Comparison of ENCODE assay signal across 15 mouse cellular contexts in the genomic region with DNA sequence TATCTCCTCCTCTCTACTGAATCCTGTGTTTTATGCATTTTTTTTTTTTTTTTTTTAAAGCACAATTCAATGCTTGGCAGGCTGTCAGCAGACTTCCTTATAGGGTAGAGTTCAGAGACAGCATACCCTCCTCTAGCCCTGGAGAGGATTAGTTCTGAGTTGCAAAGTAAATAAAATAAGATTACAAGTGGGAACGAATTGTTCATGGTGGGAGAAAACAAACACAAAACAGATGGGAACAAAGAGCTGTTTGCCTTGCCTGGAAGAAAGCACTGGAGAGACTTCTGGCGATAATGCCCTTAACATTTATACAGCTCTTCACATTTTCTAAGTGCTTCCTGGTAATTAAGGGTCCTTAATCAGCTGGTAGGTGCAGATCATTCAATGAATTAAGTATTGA.
DNase-seq lines count a peak whose midpoint lies in the region; ATAC-seq and TF ChIP-seq lines count a peak whose summit lies in the region.
"Had no signal": no experiment of that assay in that cellular context is flagged by ENCODE, and none has a peak within 500 bp of the region (broad histone marks: within the 10 kb centered on the region; RNA-seq: fewer than 3 reads in every experiment).

No protein-coding gene starts in this region.

- TF ChIP-seq POLR2A in heart, adult 2 months (IDR thresholded peaks at IDR 0.05; ENCODE audit: insufficient read depth, low read depth, low read length), result no peak
- no peak for TF ChIP-seq POLR2A in lung, adult 2 months (IDR thresholded peaks at IDR 0.05; ENCODE audit: borderline replicate concordance, extremely low read depth, low read depth, low read length)

- no peaks in the 10 kb centered on the region for H3K27me3 ChIP-seq in heart, embryonic 12.5 days (replicated peaks)
- H3K27me3 ChIP-seq in heart, adult 2 months (ENCODE audit: control insufficient read depth, insufficient read depth, low read length), result no peaks in the 10 kb centered on the region
- H3K27me3 ChIP-seq in lung, embryonic 14.5 days (ENCODE audit: insufficient read depth, low read length), result no peaks in the 10 kb centered on the region
- H3K27me3 ChIP-seq in intestine, embryonic 16.5 days (replicated peaks; ENCODE audit: control insufficient read depth, insufficient read depth, low read length), result no peaks in the 10 kb centered on the region
- H3K27me3 ChIP-seq in stomach, embryonic 15.5 days (replicated peaks), result no peaks in the 10 kb centered on the region
- H3K27me3 ChIP-seq: liver, embryonic 13.5 days had no signal

- no peaks in the 10 kb centered on the region for H3K36me3 ChIP-seq in heart, embryonic 12.5 days
- no peaks in the 10 kb centered on the region for H3K36me3 ChIP-seq in heart, adult 2 months (ENCODE audit: control insufficient read depth, insufficient read depth, low read length)
- no peaks in the 10 kb centered on the region for H3K36me3 ChIP-seq in lung, embryonic 14.5 days (ENCODE audit: insufficient read depth)
- H3K36me3 ChIP-seq in intestine, embryonic 16.5 days (ENCODE audit: control insufficient read depth, insufficient read depth, low read length), result no peaks in the 10 kb centered on the region
- H3K36me3 ChIP-seq in stomach, embryonic 15.5 days, result no peaks in the 10 kb centered on the region
- H3K36me3 ChIP-seq: G1E; liver, embryonic 13.5 days had no signal

- no peaks in the 10 kb centered on the region for H3K9me3 ChIP-seq in heart, embryonic 12.5 days (replicated peaks)
- no peaks in the 10 kb centered on the region for H3K9me3 ChIP-seq in lung, embryonic 14.5 days (ENCODE audit: low read depth, low read length)
- H3K9me3 ChIP-seq in intestine, embryonic 16.5 days (ENCODE audit: control insufficient read depth, low read length), result no peaks in the 10 kb centered on the region
- H3K9me3 ChIP-seq in stomach, embryonic 15.5 days, result no peaks in the 10 kb centered on the region
- H3K9me3 ChIP-seq: liver, embryonic 13.5 days had no signal

- no peaks in the 10 kb centered on the region for H3K79me2 ChIP-seq in heart, adult 2 months (replicated peaks; ENCODE audit: control insufficient read depth, insufficient read depth, low read length)

- H3K4me1 ChIP-seq in heart, embryonic 12.5 days (replicated peaks), result no peaks in the 10 kb centered on the region
- no peaks in the 10 kb centered on the region for H3K4me1 ChIP-seq in heart, adult 2 months (ENCODE audit: control insufficient read depth, insufficient read depth, low read length)
- no peaks in the 10 kb centered on the region for H3K4me1 ChIP-seq in lung, embryonic 14.5 days (ENCODE audit: insufficient read depth)
- no peaks in the 10 kb centered on the region for H3K4me1 ChIP-seq in lung, adult 2 months (ENCODE audit: control insufficient read depth, insufficient read depth, low read length)
- H3K4me1 ChIP-seq in intestine, embryonic 16.5 days (ENCODE audit: control insufficient read depth, insufficient read depth, low read length), result no peaks in the 10 kb centered on the region
- 0 out of 2 replicates have a peak, but pooled peaks cover 3% of the 10 kb centered on the region for H3K4me1 ChIP-seq in stomach, embryonic 15.5 days
- H3K4me1 ChIP-seq: liver, embryonic 13.5 days had no signal

- DNase-seq in heart, adult 2 months, result no peak
- peak; percentile 85 for DNase-seq in lung, embryonic 14.5 days
- no peak for DNase-seq in lung, adult 2 months
- no peak for DNase-seq in B cell, adult 2 months
- no peak for DNase-seq in layer of hippocampus, postnatal 14 days (ENCODE audit: low spot score in 2 of 2)
- DNase-seq: cerebellum, adult 8-10 months; forebrain, postnatal 0 days; gastrocnemius, postnatal 25 days; liver, embryonic 13.5 days; right cerebral cortex, postnatal 25 days had no signal

- 0 out of 2 replicates have a peak, but pooled peaks have one; percentile 39 for ATAC-seq in heart, embryonic 12.5 days (ENCODE audit: insufficient number of reproducible peaks, low FRiP score)
- ATAC-seq in lung, embryonic 14.5 days (ENCODE audit: insufficient read depth), result peak; percentile 96
- ATAC-seq in intestine, embryonic 16.5 days, result peak; percentile 79
- peak; percentile 53; the same call in 1 of the 2 replicates for ATAC-seq in stomach, embryonic 15.5 days (ENCODE audit: insufficient read depth, low FRiP score, low read depth)
- ATAC-seq: forebrain, postnatal 0 days had no signal

- no peak overlapping the region for H3K27ac ChIP-seq in heart, embryonic 12.5 days (ENCODE audit: poor library complexity, severe bottlenecking)
- H3K27ac ChIP-seq in heart, adult 2 months, result no peak overlapping the region
- peak overlapping the region; percentile 50; the same call in 1 of the 2 replicates for H3K27ac ChIP-seq in lung, embryonic 14.5 days (ENCODE audit: low read depth)
- H3K27ac ChIP-seq in intestine, embryonic 16.5 days (ENCODE audit: low read length), result no peak overlapping the region; the same call in 1 of the 2 replicates
- H3K27ac ChIP-seq in stomach, embryonic 15.5 days, result no peak overlapping the region
- H3K27ac ChIP-seq: left cerebral cortex, adult 2 months; liver, embryonic 13.5 days had no signal

- no peak overlapping the region for H3K9ac ChIP-seq in heart, embryonic 12.5 days
- H3K9ac ChIP-seq in heart, adult 2 months (ENCODE audit: low read depth, low read length), result no peak overlapping the region
- no peak overlapping the region for H3K9ac ChIP-seq in lung, embryonic 14.5 days
- no peak overlapping the region for H3K9ac ChIP-seq in intestine, embryonic 16.5 days (ENCODE audit: low read depth, low read length)
- no peak overlapping the region for H3K9ac ChIP-seq in stomach, embryonic 15.5 days
- H3K9ac ChIP-seq: forebrain, postnatal 0 days; liver, embryonic 13.5 days had no signal

- TF ChIP-seq CTCF in heart, adult 2 months (IDR thresholded peaks at IDR 0.05), result no peak
- no peak for TF ChIP-seq CTCF in lung, embryonic 14.5 days (IDR thresholded peaks at IDR 0.05; ENCODE audit: low read depth)
- TF ChIP-seq CTCF in lung, adult 2 months (IDR thresholded peaks at IDR 0.05; ENCODE audit: insufficient read depth, low read length), result no peak

- 21% methylated on average over 2 of the region's 2 CpGs for WGBS in heart, embryonic 12.5 days
- WGBS in heart, adult 2 months, result 12% methylated on average over 2 of the region's 2 CpGs
- WGBS in lung, embryonic 14.5 days, result 6% methylated on average over 2 of the region's 2 CpGs
- 17% methylated on average over 2 of the region's 2 CpGs for WGBS in lung, adult 2 months
- 16% methylated on average over 2 of the region's 2 CpGs for WGBS in intestine, embryonic 16.5 days
- 15% methylated on average over 2 of the region's 2 CpGs for WGBS in stomach, embryonic 15.5 days

- intact Hi-C loops in heart, adult 2 months (cut with DNase I), result no loop called here

- H3K4me2 ChIP-seq in heart, embryonic 12.5 days, result no peak overlapping the region
- no peak overlapping the region for H3K4me2 ChIP-seq in lung, embryonic 14.5 days
- no peak overlapping the region for H3K4me2 ChIP-seq in intestine, embryonic 16.5 days (ENCODE audit: low read depth, low read length)
- H3K4me2 ChIP-seq in stomach, embryonic 15.5 days, result no peak overlapping the region
- H3K4me2 ChIP-seq: liver, embryonic 13.5 days had no signal

- no peak overlapping the region for H3K4me3 ChIP-seq in heart, embryonic 12.5 days
- H3K4me3 ChIP-seq in heart, adult 2 months, result no peak overlapping the region
- H3K4me3 ChIP-seq in lung, embryonic 14.5 days (ENCODE audit: low read depth, low read length), result no peak overlapping the region
- H3K4me3 ChIP-seq in lung, adult 2 months (replicated peaks; ENCODE audit: extremely low read depth, low read depth, low read length), result no peak overlapping the region
- H3K4me3 ChIP-seq in intestine, embryonic 16.5 days (ENCODE audit: low read length), result no peak overlapping the region
- H3K4me3 ChIP-seq in stomach, embryonic 15.5 days (replicated peaks), result no peak overlapping the region
- H3K4me3 ChIP-seq: left cerebral cortex, adult 2 months; liver, embryonic 13.5 days had no signal

- TF ChIP-seq EP300 in heart, adult 2 months (IDR thresholded peaks at IDR 0.05; ENCODE audit: insufficient read depth, low read depth, low read length), result no peak

Comparison
In these comparisons a context has a peak if more than half of its experiments do, and no peak if none do; other contexts are left out.
1. ATAC-seq: peak in every context shown above with its lines; median percentile 96 in lung, embryonic 14.5 days; 79 in intestine, embryonic 16.5 days; 53 in stomach, embryonic 15.5 days; 39 in heart, embryonic 12.5 days.